Mouse (Mus musculus): ENCODE data around the gene Foxi2. TPM values are rescaled to one million over a fixed set of nuclear protein-coding genes. Genes with fewer than 3 reads are reported as not detected.

Foxi2 gene
- total RNA-seq, 4 experiments from 2014 or later, result not detected

Other genes starting within 250 kb of the Foxi2 start
- gene Nps, start 151.6 kb upstream of the Foxi2 start, total RNA-seq (2022), result not detected
- not detected for gene Clrn3, start 118.3 kb downstream of the Foxi2 start, total RNA-seq (2022)
- gene Ptpre, start 127.2 kb downstream of the Foxi2 start, total RNA-seq (2022), result 1 to 10 TPM in 2 of 4 experiments, under 1 TPM in 2; 0.87 to 1.3 (median 1.0) TPM

Measured in gastrocnemius, adult 8-10 months (tissue).